In the genomic region with DNA sequence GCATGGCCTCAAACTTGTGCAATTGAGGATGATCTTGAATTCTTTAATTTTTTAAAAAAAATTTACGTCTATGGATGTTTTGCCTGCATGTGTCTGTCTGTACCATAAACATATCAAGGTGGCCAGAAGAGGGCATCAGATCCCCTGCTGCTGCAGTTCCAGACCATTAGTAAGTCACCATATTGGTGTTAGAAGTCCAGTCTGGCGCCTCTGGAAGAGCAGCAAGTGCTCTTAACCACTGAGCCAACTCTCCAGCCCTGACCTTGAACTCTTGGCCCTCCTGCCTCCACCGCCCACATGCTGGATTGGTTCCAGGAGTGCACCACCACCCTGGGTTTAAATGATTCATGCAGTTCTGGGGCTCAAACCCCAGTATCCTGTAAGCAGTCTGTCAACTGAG, we compare ENCODE assay signal across 9 mouse cellular contexts. TPM values are rescaled to one million over a fixed set of nuclear protein-coding genes. Genes with fewer than 3 reads are reported as not detected.
DNase-seq lines count a peak whose midpoint lies in the region; ATAC-seq lines count a peak whose summit lies in the region.
"Had no signal": no experiment of that assay in that cellular context is flagged by ENCODE, and none has a peak within 500 bp of the region (broad histone marks: within the 10 kb centered on the region; RNA-seq: fewer than 3 reads in every experiment).

No protein-coding gene starts in this region.

- DNase-seq in cerebellum, postnatal 14 days: peak; percentile 28 to 40
- no peak for DNase-seq in cerebellum, adult 11 months
- no peak for DNase-seq in neural tube, embryonic 10.5 days (ENCODE audit: extremely low spot score, low spot score)
- peak; percentile 13 for DNase-seq in c-Kit-positive CD71-positive TER-119-positive erythroid progenitor cells, embryonic 14.5 days (ENCODE audit: low spot score)
- peak; percentile 23 to 46 for DNase-seq in lung, adult 18-20 months
- peak; percentile 76 for DNase-seq in splenic B cell, adult 2 months (ENCODE audit: low read depth, low spot score)

- no peaks in the 10 kb centered on the region for H3K27me3 ChIP-seq in neural tube, embryonic 13.5 days
- H3K27me3 ChIP-seq in splenic B cell, adult 2 months (ENCODE audit: control insufficient read depth, insufficient read depth, low read length, poor library complexity, severe bottlenecking): no peaks in the 10 kb centered on the region
- no peaks in the 10 kb centered on the region for H3K27me3 ChIP-seq in heart, embryonic 12.5 days (replicated peaks)

- peak; percentile 32; the same call in 1 of the 2 replicates for ATAC-seq in neural tube, embryonic 13.5 days (ENCODE audit: low read depth)
- no peak for ATAC-seq in heart, embryonic 12.5 days (ENCODE audit: insufficient number of reproducible peaks, low FRiP score)

- no peaks in the 10 kb centered on the region for H3K9me3 ChIP-seq in neural tube, embryonic 13.5 days
- no peaks in the 10 kb centered on the region for H3K9me3 ChIP-seq in heart, embryonic 12.5 days (replicated peaks)
- H3K9me3 ChIP-seq: G1E had no signal

- no peaks in the 10 kb centered on the region for H3K36me3 ChIP-seq in neural tube, embryonic 13.5 days
- H3K36me3 ChIP-seq in splenic B cell, adult 2 months (ENCODE audit: control insufficient read depth, insufficient read depth, low read length, poor library complexity, severe bottlenecking): no peaks in the 10 kb centered on the region
- H3K36me3 ChIP-seq in heart, embryonic 12.5 days: no peaks in the 10 kb centered on the region
- H3K36me3 ChIP-seq: G1E had no signal

- 58% methylated on average over 3 of the region's 3 CpGs for WGBS in neural tube, embryonic 13.5 days
- WGBS in heart, embryonic 12.5 days: 57% methylated on average over 3 of the region's 3 CpGs

- no peak overlapping the region for H3K4me3 ChIP-seq in neural tube, embryonic 13.5 days
- H3K4me3 ChIP-seq in heart, embryonic 12.5 days: no peak overlapping the region

- H3K4me2 ChIP-seq in neural tube, embryonic 13.5 days: no peak overlapping the region
- no peak overlapping the region for H3K4me2 ChIP-seq in heart, embryonic 12.5 days

- H3K9ac ChIP-seq in neural tube, embryonic 13.5 days: no peak overlapping the region
- no peak overlapping the region for H3K9ac ChIP-seq in heart, embryonic 12.5 days

- H3K4me1 ChIP-seq in neural tube, embryonic 13.5 days (replicated peaks): peaks cover 23% of the 10 kb centered on the region
- H3K4me1 ChIP-seq in heart, embryonic 12.5 days (replicated peaks): no peaks in the 10 kb centered on the region; the same call in 1 of the 2 replicates

- H3K27ac ChIP-seq in neural tube, embryonic 13.5 days (replicated peaks): no peak overlapping the region
- H3K27ac ChIP-seq in heart, embryonic 12.5 days (ENCODE audit: poor library complexity, severe bottlenecking): no peak overlapping the region

RNA-seq across cellular contexts. Expression of gene Ampd3, which starts 39.1 kb away (rescaled TPM):
- polyA plus RNA-seq in neural tube, embryonic 13.5 days (2015; fragmentation: Nextera tagmentation; extraction: Ambion mirVana): 5.2 and 5.4 TPM in 2 replicates
- polyA plus RNA-seq in heart, embryonic 12.5 days (2016; fragmentation: Nextera tagmentation; extraction: Ambion mirVana): 8.2 and 9.4 TPM in 2 replicates

Comparison
In these comparisons a context has a peak if more than half of its experiments do, and no peak if none do; other contexts are left out.
1. DNase-seq: peak in cerebellum, postnatal 14 days (2 of 2), c-Kit-positive CD71-positive TER-119-positive erythroid progenitor cells, embryonic 14.5 days (single experiment), lung, adult 18-20 months (2 of 2) and splenic B cell, adult 2 months (single experiment); none in cerebellum, adult 11 months (single experiment) and neural tube, embryonic 10.5 days (single experiment).